ENCODE assay signal across 9 mouse cellular contexts in the genomic region with DNA sequence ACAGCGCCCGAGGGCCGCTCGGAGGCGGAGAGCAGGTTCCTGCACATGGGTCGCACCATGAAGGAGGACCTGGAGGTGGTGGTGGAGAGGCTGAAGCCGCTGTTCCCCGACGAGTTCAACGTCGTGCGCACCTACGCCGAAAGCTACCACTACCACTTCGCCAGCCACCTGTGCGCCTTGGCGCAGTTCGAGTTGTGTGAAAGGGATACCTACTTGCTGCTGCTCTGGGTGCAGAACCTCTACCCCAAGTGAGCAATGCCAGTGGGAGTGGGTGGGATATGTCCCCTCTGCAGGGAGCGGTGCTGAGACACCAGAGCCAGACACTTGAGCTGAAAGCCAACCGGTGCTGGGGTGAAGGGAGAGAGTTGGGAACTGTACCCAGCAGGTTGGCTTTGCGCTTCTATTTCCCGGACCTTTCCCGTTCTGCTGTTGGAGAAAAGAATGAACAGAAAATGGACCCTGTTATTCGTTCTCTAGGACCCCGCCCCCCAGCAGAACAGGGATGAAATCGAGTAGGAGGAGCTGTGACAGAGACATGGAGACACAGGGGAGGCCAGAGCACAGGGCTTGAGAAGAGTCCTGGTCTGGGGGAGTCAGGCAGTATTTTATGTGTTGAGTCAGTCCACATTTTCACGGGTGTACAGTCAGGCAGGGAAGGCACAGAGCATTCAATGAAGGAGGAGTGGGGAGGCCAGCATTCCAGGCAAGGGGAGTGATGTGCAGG. TPM values are rescaled to one million over a fixed set of nuclear protein-coding genes. Genes with fewer than 3 reads are reported as not detected.
DNase-seq lines count a peak whose midpoint lies in the region; ATAC-seq and TF ChIP-seq lines count a peak whose summit lies in the region.
"Had no signal": no experiment of that assay in that cellular context is flagged by ENCODE, and none has a peak within 500 bp of the region (broad histone marks: within the 10 kb centered on the region; RNA-seq: fewer than 3 reads in every experiment).

No protein-coding gene starts in this region.

- no peak for TF ChIP-seq CTCF in testis, adult 2 months (IDR thresholded peaks at IDR 0.05; ENCODE audit: control insufficient read depth, insufficient read depth, insufficient replicate concordance, low read depth, low read length)
- no peak for TF ChIP-seq CTCF in liver, embryonic 14.5 days (IDR thresholded peaks at IDR 0.05; ENCODE audit: low read depth)

- TF ChIP-seq EP300 in liver, embryonic 14.5 days (IDR thresholded peaks at IDR 0.05; ENCODE audit: low read depth): no peak

- WGBS in hindbrain, embryonic 10.5 days: 4% methylated on average over 27 of the region's 27 CpGs
- 61% methylated on average over 27 of the region's 27 CpGs for WGBS in liver, embryonic 14.5 days (ENCODE audit: insufficient replicate concordance)

- no peak for ATAC-seq in liver, embryonic 14.5 days (ENCODE audit: insufficient read depth)

- no peak overlapping the region for H3K27ac ChIP-seq in testis, adult 2 months (ENCODE audit: control insufficient read depth, insufficient read depth, low read depth, low read length)
- H3K27ac ChIP-seq in hindbrain, embryonic 10.5 days: no peak overlapping the region
- H3K27ac ChIP-seq in liver, embryonic 14.5 days: no peak overlapping the region

- H3K4me2 ChIP-seq in liver, embryonic 14.5 days (ENCODE audit: low read depth): peak overlapping the region; percentile 65

- H3K4me3 ChIP-seq in testis, adult 2 months (ENCODE audit: control insufficient read depth, low read depth, low read length): peak overlapping the region; percentile 77
- H3K4me3 ChIP-seq in hindbrain, embryonic 10.5 days: peak overlapping the region; percentile 44
- peak overlapping the region; percentile 73 to 92 for H3K4me3 ChIP-seq in liver, embryonic 14.5 days (ENCODE audit: insufficient read depth in 1 of 2, low read depth in 2 of 2, low read length in 2 of 2)

- H3K9ac ChIP-seq in liver, embryonic 14.5 days (replicated peaks): peak overlapping the region; percentile 70

- H3K27me3 ChIP-seq in testis, adult 2 months (ENCODE audit: control insufficient read depth, insufficient read depth, low read length): no peaks in the 10 kb centered on the region
- peaks cover 100% of the 10 kb centered on the region for H3K27me3 ChIP-seq in hindbrain, embryonic 10.5 days (ENCODE audit: insufficient read depth, poor library complexity, severe bottlenecking)
- H3K27me3 ChIP-seq in liver, embryonic 14.5 days (ENCODE audit: control insufficient read depth, insufficient read depth, low read length): no peaks in the 10 kb centered on the region

- peaks cover 4% of the 10 kb centered on the region; the same call in 1 of the 2 replicates for H3K4me1 ChIP-seq in testis, adult 2 months (ENCODE audit: control insufficient read depth, insufficient read depth, low read length)
- H3K4me1 ChIP-seq in hindbrain, embryonic 10.5 days (replicated peaks): peaks cover 89% of the 10 kb centered on the region
- peaks cover 20 to 35% of the 10 kb centered on the region in 2 experiments for H3K4me1 ChIP-seq in liver, embryonic 14.5 days (replicated peaks; ENCODE audit: control insufficient read depth in 2 of 2, insufficient read depth in 2 of 2, low read length in 1 of 2)

- H3K36me3 ChIP-seq in testis, adult 2 months (ENCODE audit: control insufficient read depth, insufficient read depth, low read length): no peaks in the 10 kb centered on the region
- no peaks in the 10 kb centered on the region for H3K36me3 ChIP-seq in hindbrain, embryonic 10.5 days
- H3K36me3 ChIP-seq in liver, embryonic 14.5 days (replicated peaks; ENCODE audit: control insufficient read depth, insufficient read depth, low read depth): peaks cover 64% of the 10 kb centered on the region

- TF ChIP-seq POLR2A in testis, adult 2 months (IDR thresholded peaks at IDR 0.05; ENCODE audit: control insufficient read depth, low read depth, low read length): no peak

- DNase-seq in testis, postnatal 14 days (ENCODE audit: low spot score): no peak
- DNase-seq in hindbrain, embryonic 10.5 days (ENCODE audit: low spot score): no peak
- no peak for DNase-seq in liver, embryonic 14.5 days (ENCODE audit: low read depth in 3 of 3, low spot score in 3 of 3)
- DNase-seq in thymus, postnatal 4 days: no peak
- DNase-seq in cerebellum, adult 9-11 months: no peak
- no peak for DNase-seq in B cell, adult 2 months
- DNase-seq: adrenal gland, postnatal 25 days; gastrocnemius, postnatal 10 days had no signal

- H3K9me3 ChIP-seq in hindbrain, embryonic 10.5 days: no peaks in the 10 kb centered on the region
- no peaks in the 10 kb centered on the region for H3K9me3 ChIP-seq in liver, embryonic 14.5 days (ENCODE audit: control insufficient read depth, low read length)

RNA-seq across cellular contexts. Expression of gene Tnfaip2, which starts 3.8 kb away (rescaled TPM):
- 77.2 and 89.7 TPM in 2 replicates for polyA plus RNA-seq in testis, adult 2 months (2012; rRNA removed)
- polyA plus RNA-seq in hindbrain, embryonic 10.5 days (2016; fragmentation: Nextera tagmentation; extraction: Ambion mirVana): 3.0 and 3.2 TPM in 2 replicates
- polyA plus RNA-seq in liver, embryonic 14.5 days (2012; rRNA removed): 57.6 and 61.8 TPM in 2 replicates
- polyA plus RNA-seq in liver, embryonic 14.5 days (2014; fragmentation: Nextera tagmentation; extraction: Ambion mirVana): 78.7 and 88.5 TPM in 2 replicates

RNA-seq across cellular contexts. Expression of gene Exoc3l4, which starts 29.2 kb away (rescaled TPM):
- polyA plus RNA-seq in testis, adult 2 months (2012; rRNA removed): 5.5 and 6.5 TPM in 2 replicates
- 4.7 and 5.4 TPM in 2 replicates for polyA plus RNA-seq in hindbrain, embryonic 10.5 days (2016; fragmentation: Nextera tagmentation; extraction: Ambion mirVana)
- polyA plus RNA-seq in liver, embryonic 14.5 days (2012; rRNA removed): 18.1 and 20.1 TPM in 2 replicates
- 15.8 and 19.3 TPM in 2 replicates for polyA plus RNA-seq in liver, embryonic 14.5 days (2014; fragmentation: Nextera tagmentation; extraction: Ambion mirVana)

RNA-seq across cellular contexts. Expression of gene Lbhd2, which starts 39.4 kb away (rescaled TPM):
- polyA plus RNA-seq in testis, adult 2 months (2012; rRNA removed): 0.72 and 1.3 TPM in 2 replicates
- polyA plus RNA-seq in hindbrain, embryonic 10.5 days (2016; fragmentation: Nextera tagmentation; extraction: Ambion mirVana): 0.25 TPM in 1 of 2 replicates, not detected in the other
- not detected in 2 replicates for polyA plus RNA-seq in liver, embryonic 14.5 days (2012; rRNA removed)
- 0.15 and 0.21 TPM in 2 replicates for polyA plus RNA-seq in liver, embryonic 14.5 days (2014; fragmentation: Nextera tagmentation; extraction: Ambion mirVana)

RNA-seq across cellular contexts. Expression of gene Gm266, which starts 39.6 kb away (rescaled TPM):
- polyA plus RNA-seq in testis, adult 2 months (2012; rRNA removed): 1.7 and 1.8 TPM in 2 replicates
- 11.6 and 14.1 TPM in 2 replicates for polyA plus RNA-seq in hindbrain, embryonic 10.5 days (2016; fragmentation: Nextera tagmentation; extraction: Ambion mirVana)
- polyA plus RNA-seq in liver, embryonic 14.5 days (2012; rRNA removed): 0.61 and 0.91 TPM in 2 replicates
- 0.42 and 0.53 TPM in 2 replicates for polyA plus RNA-seq in liver, embryonic 14.5 days (2014; fragmentation: Nextera tagmentation; extraction: Ambion mirVana)

Comparison
In these comparisons a context has a peak if more than half of its experiments do, and no peak if none do; other contexts are left out.
1. RNA of gene Tnfaip2, which starts 3.8 kb away (polyA plus RNA-seq): 57.6 to 88.5 TPM in liver, embryonic 14.5 days and 77.2 to 89.7 TPM in testis, adult 2 months; 3.0 to 3.2 TPM in hindbrain, embryonic 10.5 days; every median in the first group is over 10 times any median in the second.
2. Peak in every context shown above with its lines, with median percentiles within 50 percentile points of each other: H3K4me3 ChIP-seq.